Mouse (Mus musculus) G1E-ER4 (cell line): Measurements from ENCODE around the gene Gm7075. TPM values are rescaled to one million over a fixed set of nuclear protein-coding genes. Genes with fewer than 3 reads are reported as not detected.

Experiments
- GATA1 ChIP-seq: IDR thresholded peaks from one replicate; pipeline ENCODE4 v1.8.0; 2012; ENCODE audit warnings: low read length, inconsistent platforms
- polyA plus RNA-seq: library from polyadenylated mRNA; stranded (reverse); fragments of >175 nt; gene quantifications from 2 replicates; pipeline ENCODE4 v1.2.3, GENCODE M21; 2012

Gm7075 gene
- not detected in 2 replicates for polyA plus RNA-seq

GRCm38 (mm10) chr10:63421739-63422735 lies at the start of gene Gm7075:
Gene Gm7075, minus strand, starts transcription at chr10:63421789.
- TF ChIP-seq GATA1, result no peak

DNA sequence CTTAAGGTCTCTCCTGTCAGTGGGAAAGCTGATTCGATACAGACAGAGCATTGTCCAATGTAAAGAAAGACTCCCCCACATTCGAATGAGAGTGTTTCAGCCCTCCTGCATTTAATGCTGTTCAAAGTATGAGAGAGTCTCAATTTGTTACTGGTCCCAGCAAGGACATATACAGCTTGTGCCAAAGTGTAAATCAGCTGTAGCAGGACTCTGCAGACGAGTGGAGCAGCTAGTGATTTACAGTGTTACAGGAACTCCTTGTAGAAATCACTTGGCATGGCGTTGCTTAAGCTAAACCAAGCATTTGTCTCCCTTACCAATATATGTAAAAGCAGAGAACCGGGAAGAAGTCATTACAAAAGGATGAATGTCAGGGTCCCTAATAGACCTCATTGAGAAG lies 39.3 kb upstream of the Gm7075 start:
- TF ChIP-seq GATA1, result no peak

DNA sequence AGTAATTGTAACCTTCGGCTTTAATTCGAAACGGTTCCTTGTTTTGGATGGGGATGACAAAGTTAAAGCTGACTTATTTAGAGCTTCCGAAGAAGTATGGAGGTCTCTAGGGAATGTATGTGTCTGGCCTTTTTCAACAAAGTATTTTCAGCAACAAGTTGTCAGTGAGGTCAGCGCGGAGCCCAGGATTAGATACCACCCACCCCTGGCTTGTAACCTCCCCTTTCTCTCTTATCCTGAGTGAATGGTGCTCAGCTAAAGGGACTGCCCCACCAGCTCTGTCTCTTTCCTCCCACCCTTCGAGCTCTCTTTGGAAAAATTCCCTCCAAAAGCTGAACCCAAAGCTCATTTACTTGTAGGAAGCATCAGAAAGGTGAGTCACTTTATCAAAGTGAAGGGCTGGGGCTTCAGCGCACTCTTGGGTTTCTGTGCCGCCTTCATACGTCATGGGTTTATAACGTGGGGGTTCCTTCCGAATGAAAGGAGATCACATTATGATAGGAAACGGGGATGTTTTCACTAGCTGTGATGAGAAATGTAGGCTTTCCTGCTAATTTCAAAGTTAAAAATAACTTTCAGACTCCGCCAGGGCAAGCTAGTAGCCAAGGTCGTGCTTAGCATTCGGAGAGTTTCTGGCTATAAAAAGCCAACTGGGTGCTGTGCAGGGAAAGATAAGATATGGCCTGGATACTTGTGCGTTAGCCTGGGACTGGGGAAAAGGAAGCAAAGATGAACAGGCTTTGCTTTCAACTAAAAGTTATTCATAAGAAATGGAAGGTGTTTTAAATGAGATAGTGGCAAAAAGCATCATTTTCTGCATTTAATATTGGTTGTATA lies 35.9 kb upstream of the Gm7075 start:
- TF ChIP-seq GATA1, result no peak

DNA sequence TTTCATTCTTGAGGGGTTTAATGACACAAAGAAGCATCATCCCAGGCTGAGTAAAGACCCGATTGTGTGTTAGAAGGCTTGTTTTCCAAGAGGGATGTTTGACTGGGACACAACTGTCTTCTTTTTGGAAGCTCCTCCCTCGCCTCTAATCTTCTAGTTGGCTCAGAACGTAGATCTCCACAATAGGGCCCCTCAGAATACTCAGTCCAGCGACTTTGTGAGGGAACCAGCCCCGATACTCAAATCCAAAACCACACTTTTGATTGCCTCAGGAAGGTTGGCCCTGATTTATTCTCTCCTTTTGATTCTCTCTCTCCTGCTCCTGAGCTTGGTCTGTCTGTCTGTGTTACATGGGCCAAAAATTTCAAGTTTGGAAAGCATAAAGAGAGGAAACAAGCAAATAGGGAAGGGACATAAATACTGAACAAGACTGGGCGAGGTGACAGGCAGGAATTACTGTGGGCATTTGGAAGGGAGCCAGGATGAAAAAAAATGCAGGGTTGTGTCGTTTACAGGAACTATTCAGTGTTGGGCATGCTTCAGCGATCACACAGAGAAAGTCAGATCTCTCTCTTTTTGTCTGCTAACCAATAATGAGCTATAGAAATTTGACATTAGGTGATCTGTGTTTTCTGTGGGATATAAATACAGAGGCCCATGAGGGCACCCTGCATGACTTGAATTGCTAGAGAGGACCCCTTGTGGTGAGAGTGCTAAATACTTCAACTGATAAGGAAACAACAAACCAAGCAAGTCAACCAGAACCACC lies 33.7 kb upstream of the Gm7075 start:
- TF ChIP-seq GATA1, result no peak

DNA sequence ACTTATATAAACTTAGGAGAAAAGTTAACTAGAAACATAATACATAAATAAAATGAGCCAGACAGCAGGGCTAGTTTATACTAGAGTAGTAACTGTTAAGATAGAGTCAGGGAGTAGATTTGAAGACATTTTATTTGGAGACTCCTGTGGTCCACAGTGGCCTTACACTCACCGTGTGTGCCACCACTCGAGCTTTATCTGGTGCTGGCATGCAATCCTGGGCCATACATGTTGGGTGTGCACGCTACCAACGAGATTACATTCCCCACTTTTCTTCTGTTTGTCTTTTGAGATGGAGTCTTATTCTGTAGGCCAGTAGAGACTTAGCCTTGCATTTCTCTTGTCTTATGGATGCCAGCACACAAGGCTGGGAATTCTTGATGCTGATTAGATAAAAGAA lies 32.3 kb upstream of the Gm7075 start:
- no peak for TF ChIP-seq GATA1

DNA sequence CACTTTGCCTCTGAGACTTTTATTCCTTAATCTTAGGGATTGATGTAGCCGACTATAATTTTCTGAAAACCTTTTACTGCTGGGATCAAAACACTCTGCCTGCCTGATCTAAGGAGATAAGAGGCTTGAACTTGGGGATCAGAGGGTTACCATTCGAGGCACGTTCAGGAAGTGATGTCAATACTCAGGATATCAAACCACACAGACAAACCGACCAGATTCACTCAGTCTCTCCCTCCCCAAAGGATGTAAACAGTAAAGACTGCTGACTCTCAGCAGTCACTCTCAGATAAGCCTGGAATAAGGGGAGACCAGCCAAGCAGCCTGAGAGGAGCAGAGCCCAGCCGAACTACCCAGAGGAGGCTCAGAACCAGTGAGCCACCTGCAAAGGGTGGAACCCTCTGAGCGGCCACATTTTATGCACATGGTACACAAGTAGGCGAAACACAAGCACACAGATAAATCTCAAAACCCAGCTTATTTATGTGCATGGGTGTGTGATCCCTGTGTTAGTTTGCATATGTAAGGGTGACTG lies 18.2 kb upstream of the Gm7075 start:
- no peak for TF ChIP-seq GATA1

GRCm38 (mm10) chr10:63438736-63439262 lies 17.2 kb upstream of the Gm7075 start:
- no peak for TF ChIP-seq GATA1

DNA sequence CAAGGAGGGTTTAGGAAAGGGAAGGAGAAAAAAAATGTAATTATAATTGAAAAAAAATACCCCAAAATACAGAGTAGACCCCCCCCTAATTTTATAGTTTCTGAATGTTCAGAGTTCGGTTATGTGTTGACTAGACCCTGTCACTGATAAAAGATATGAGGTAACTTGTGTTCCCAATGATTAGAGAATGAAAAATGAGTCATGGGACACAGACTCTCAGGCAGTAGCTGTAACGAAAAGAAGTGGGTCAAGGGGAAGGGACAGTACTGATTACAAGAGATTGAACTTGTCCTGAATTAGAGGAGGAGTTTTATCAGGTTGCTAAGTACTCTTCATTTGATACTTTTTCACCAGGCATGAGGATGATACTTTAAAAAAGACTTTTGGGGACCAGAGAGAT lies 11.3 kb upstream of the Gm7075 start:
- no peak for TF ChIP-seq GATA1

DNA sequence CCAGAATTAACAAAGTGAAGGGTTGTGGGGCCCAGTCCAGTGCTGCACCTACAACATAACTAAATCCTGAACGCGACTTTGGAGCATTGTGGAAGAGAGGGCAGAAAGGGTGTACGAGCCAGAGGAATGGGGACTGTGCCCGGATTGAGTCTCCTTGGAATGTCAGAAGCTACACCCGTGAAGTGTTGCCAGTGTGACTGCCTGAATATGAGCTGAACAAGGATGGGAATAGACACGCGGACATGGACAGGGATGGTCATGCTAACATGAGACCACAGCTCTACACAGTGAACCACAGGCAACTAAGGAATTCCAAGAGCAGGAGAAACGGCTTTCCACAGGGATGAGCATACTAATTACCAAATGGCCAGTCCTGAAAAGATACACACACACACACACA lies 10.5 kb upstream of the Gm7075 start:
- no peak for TF ChIP-seq GATA1

DNA sequence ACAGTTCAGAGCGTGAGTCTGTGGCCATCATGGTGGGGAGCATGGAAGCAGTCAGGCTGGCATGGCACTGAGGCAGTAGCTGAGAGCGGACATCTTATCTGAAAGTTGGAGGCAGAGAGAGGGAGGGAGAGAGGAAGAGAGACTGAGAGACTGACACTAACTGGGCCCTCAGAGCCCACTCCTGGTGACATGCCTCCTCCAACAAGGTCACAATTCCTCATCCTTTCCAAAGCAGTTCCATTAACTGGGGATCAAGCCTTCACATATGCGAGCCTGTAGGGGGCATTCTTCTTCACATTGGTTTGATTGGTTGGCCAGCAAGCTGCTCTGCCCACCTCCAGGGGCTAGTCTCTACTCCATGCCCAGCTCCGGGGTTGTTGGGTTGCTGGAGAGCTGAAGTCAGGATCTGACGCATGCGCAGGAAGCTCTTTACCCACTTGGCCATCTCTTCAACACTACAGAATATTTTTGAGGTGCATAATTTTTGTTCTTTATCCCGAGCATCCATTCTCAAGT lies 9.7 kb upstream of the Gm7075 start:
- TF ChIP-seq GATA1, result no peak

- no peak for TF ChIP-seq GATA1
Measured at GRCm38 (mm10) chr10:63429785-63430305, 8.3 kb upstream of the Gm7075 start, which contains the start of gene Ctnna3. Gene Ctnna3, plus strand, starts transcription at chr10:63430098.

- no peak for TF ChIP-seq GATA1
Measured at GRCm38 (mm10) chr10:63429380-63429779, 7.8 kb upstream of the Gm7075 start.

GRCm38 (mm10) chr10:63429023-63429340 lies 7.4 kb upstream of the Gm7075 start:
- no peak for TF ChIP-seq GATA1

DNA sequence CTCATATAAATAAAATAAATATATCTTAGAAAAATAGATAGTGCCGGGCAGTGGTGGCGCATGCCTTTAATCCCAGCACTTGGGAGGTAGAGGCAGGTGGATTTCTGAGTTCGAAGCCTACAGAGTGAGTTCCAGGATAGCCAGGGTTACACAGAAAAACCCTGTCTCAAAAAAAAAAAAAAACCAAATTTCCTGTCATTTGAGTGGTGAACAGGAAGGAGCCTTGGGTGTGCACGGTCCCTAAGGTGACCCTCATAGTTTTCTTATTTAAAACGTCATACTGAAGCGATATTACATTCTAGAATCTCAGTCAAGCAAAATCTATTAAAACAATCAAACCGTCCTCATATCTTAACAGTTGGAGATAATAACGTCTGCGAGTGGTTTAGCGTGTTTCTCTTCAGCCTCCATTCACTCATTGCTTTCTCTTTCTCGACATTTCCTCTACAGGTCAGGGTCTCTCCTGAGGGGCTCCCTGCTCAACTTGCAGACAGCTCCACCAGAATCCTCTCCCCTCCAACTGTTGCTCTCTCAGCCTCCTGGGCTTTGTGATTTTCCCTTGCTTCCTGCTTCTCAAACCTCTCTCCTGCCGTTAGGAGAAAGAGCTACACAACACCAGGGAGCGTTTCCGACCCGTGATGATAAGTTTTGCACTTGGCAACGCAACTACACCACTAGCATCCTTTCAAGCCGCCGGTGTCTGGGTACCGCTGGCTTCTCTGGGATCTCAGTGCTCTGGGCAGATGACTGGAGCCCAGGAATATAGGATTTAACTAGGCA lies 6.8 kb upstream of the Gm7075 start:
- no peak for TF ChIP-seq GATA1
